Mouse (Mus musculus): Measurements from ENCODE around the gene Trak1. TPM values are rescaled to one million over a fixed set of nuclear protein-coding genes. Genes with fewer than 3 reads are reported as not detected.

Gene Trak1
- total RNA-seq, 1 experiment: 18.9 TPM

DNA sequence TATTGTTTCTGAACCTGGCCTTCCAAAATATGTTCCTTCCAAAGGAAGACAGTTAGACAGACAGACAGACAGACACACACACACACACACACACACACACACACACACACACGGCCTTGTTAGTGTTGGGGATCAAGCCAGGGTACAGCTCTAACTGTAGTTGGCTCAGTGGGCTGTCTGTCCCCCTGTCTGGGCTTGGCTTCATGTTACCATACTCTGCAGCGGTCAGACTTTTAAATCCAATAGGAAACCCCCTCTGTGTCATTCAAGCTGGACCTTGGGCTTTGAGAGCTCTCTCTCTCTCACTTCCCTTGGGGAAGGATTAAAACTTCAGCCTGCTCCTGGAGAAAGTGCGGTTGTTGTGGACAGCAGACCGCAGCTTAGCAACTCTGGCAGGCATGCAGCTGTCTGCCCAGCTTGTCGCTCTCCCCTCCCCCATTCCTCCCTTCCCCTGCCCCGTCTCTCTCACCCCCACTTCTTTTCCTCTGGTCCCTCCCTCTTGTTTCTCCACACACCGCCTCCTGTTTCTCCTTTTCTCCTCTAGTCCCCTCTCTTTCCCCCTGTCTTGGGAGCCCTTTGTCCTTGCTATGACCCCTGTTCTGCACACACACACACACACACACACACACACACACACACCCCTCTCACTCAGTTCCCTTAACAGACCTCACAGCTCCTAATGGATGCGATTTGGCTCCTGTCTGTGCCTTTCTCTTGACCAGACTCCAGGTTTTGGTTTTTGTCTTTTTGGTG lies 34.8 kb downstream of the Trak1 start:
- in situ Hi-C loops (cut with MboI; ENCODE audit: low sequenced_read_pairs in 2 of 2, unreplicated experiment in 2 of 2): no loop called here
- peak overlapping the region; percentile 71; the same call in 1 of the 2 replicates for H3K27ac ChIP-seq (ENCODE audit: insufficient read depth, low read depth, low read length, poor library complexity, severe bottlenecking)
- peaks cover 21% of the 10 kb centered on the region for H3K9me3 ChIP-seq (ENCODE audit: control insufficient read depth, insufficient read depth, low read depth, low read length)
- peaks cover 3 to 14% of the 10 kb centered on the region in 2 experiments; a peak in 3 of 4 replicates for H3K4me1 ChIP-seq (ENCODE audit: control insufficient read depth in 2 of 2, insufficient read depth in 2 of 2, low read length in 2 of 2, poor library complexity in 1 of 2)
- no peak for DNase-seq (ENCODE audit: low read depth, low spot score)
- TF ChIP-seq ZNF384 (IDR thresholded peaks at IDR 0.05; ENCODE audit: low read depth, low read length) (no peak), HCFC1 (IDR thresholded peaks at IDR 0.05; ENCODE audit: borderline replicate concordance, insufficient read depth, low read length) (no peak), CHD2 (IDR thresholded peaks at IDR 0.05; ENCODE audit: low read depth, low read length) (no peak), MAFK (IDR thresholded peaks at IDR 0.05; ENCODE audit: insufficient read depth, low read depth, low read length) (no peak), ZC3H11A (IDR thresholded peaks at IDR 0.05; ENCODE audit: borderline replicate concordance, low read depth, low read length) (no peak)
- H3K9ac ChIP-seq (ENCODE audit: insufficient read depth, low read depth, low read length, poor library complexity, severe bottlenecking): no peak overlapping the region
- peaks cover 26% of the 10 kb centered on the region for H3K36me3 ChIP-seq (ENCODE audit: control insufficient read depth, insufficient read depth, low read length, poor library complexity, severe bottlenecking)
- no peak overlapping the region for H3K4me3 ChIP-seq (ENCODE audit: insufficient read depth in 1 of 2, low read depth in 1 of 2, low read length in 2 of 2, poor library complexity in 1 of 2, severe bottlenecking in 1 of 2)

DNA sequence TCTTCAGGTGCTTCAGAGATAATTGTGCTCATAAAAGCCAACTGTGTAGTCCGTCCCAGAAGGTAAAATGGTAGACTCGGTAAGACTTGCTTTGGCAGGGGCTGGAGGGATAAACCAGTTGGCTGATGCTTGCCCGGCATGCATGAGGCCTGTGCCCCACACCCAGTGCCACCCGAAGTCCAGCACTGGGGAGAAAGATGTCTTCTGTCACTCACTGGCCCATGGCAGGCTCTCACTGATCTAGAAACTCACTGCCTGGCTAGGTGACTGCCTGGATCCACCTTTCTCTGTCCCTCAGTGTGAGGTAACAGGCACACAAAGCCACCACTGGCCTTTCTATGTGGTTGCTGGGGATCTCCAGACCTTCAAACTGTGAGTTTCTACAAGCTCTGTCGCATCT lies 36.3 kb downstream of the Trak1 start:
- in situ Hi-C loops (cut with MboI; ENCODE audit: low sequenced_read_pairs in 2 of 2, unreplicated experiment in 2 of 2): no loop called here
- DNase-seq (ENCODE audit: low read depth, low spot score): no peak

GRCm38 (mm10) chr9:121334311-121334851 lies 37.1 kb downstream of the Trak1 start:
- Histone ChIP-seq H3K4me1 (ENCODE audit: control insufficient read depth in 2 of 2, insufficient read depth in 2 of 2, low read length in 2 of 2, poor library complexity in 1 of 2) (peaks cover 6 to 23% of the 10 kb centered on the region in 2 experiments; a peak in 3 of 4 replicates), H3K9me3 (ENCODE audit: control insufficient read depth, insufficient read depth, low read depth, low read length) (peaks cover 13% of the 10 kb centered on the region), H3K27ac (ENCODE audit: insufficient read depth, low read depth, low read length, poor library complexity, severe bottlenecking) (peak overlapping the region; percentile 96), H3K4me3 (ENCODE audit: insufficient read depth in 1 of 2, low read depth in 1 of 2, low read length in 2 of 2, poor library complexity in 1 of 2, severe bottlenecking in 1 of 2) (peak overlapping the region in 1 of 2 experiments; percentile 21; a peak in 1 of 4 replicates), H3K9ac (ENCODE audit: insufficient read depth, low read depth, low read length, poor library complexity, severe bottlenecking) (peak overlapping the region; percentile 32; the same call in 1 of the 2 replicates), H3K36me3 (ENCODE audit: control insufficient read depth, insufficient read depth, low read length, poor library complexity, severe bottlenecking) (peaks cover 15% of the 10 kb centered on the region; the same call in 1 of the 2 replicates)
- in situ Hi-C loops (cut with MboI; ENCODE audit: low sequenced_read_pairs in 2 of 2, unreplicated experiment in 2 of 2): no loop called here
- TF ChIP-seq MAFK (IDR thresholded peaks at IDR 0.05; ENCODE audit: insufficient read depth, low read depth, low read length) (no peak), CHD2 (IDR thresholded peaks at IDR 0.05; ENCODE audit: low read depth, low read length) (no peak), ZC3H11A (IDR thresholded peaks at IDR 0.05; ENCODE audit: borderline replicate concordance, low read depth, low read length) (no peak), ZNF384 (IDR thresholded peaks at IDR 0.05; ENCODE audit: low read depth, low read length) (no peak), HCFC1 (IDR thresholded peaks at IDR 0.05; ENCODE audit: borderline replicate concordance, insufficient read depth, low read length) (no peak)
- no peak for DNase-seq (ENCODE audit: low read depth, low spot score)

More for the DNA sequence above, 36.3 kb downstream of the Trak1 start:
- H3K36me3 ChIP-seq (ENCODE audit: control insufficient read depth, insufficient read depth, low read length, poor library complexity, severe bottlenecking): peaks cover 23% of the 10 kb centered on the region
- peaks cover 4 to 21% of the 10 kb centered on the region in 2 experiments; a peak in 3 of 4 replicates for H3K4me1 ChIP-seq (ENCODE audit: control insufficient read depth in 2 of 2, insufficient read depth in 2 of 2, low read length in 2 of 2, poor library complexity in 1 of 2)
- no peak for TF ChIP-seq CHD2 (IDR thresholded peaks at IDR 0.05; ENCODE audit: low read depth, low read length)
- TF ChIP-seq ZNF384 (IDR thresholded peaks at IDR 0.05; ENCODE audit: low read depth, low read length): no peak
- no peak for TF ChIP-seq ZC3H11A (IDR thresholded peaks at IDR 0.05; ENCODE audit: borderline replicate concordance, low read depth, low read length)
- TF ChIP-seq MAFK (IDR thresholded peaks at IDR 0.05; ENCODE audit: insufficient read depth, low read depth, low read length): no peak
- TF ChIP-seq HCFC1 (IDR thresholded peaks at IDR 0.05; ENCODE audit: borderline replicate concordance, insufficient read depth, low read length): no peak
- H3K4me3 ChIP-seq (ENCODE audit: insufficient read depth in 1 of 2, low read depth in 1 of 2, low read length in 2 of 2, poor library complexity in 1 of 2, severe bottlenecking in 1 of 2): no peak overlapping the region; a peak in 1 of 4 replicates
- H3K9ac ChIP-seq (ENCODE audit: insufficient read depth, low read depth, low read length, poor library complexity, severe bottlenecking): peak overlapping the region; percentile 19; the same call in 1 of the 2 replicates
- peak overlapping the region; percentile 96; the same call in 1 of the 2 replicates for H3K27ac ChIP-seq (ENCODE audit: insufficient read depth, low read depth, low read length, poor library complexity, severe bottlenecking)
- peaks cover 18% of the 10 kb centered on the region for H3K9me3 ChIP-seq (ENCODE audit: control insufficient read depth, insufficient read depth, low read depth, low read length)

GRCm38 (mm10) chr9:121335568-121335967 lies 38.3 kb downstream of the Trak1 start:
- in situ Hi-C loops (cut with MboI; ENCODE audit: low sequenced_read_pairs in 2 of 2, unreplicated experiment in 2 of 2): no loop called here
- H3K36me3 ChIP-seq (ENCODE audit: control insufficient read depth, insufficient read depth, low read length, poor library complexity, severe bottlenecking): peaks cover 5% of the 10 kb centered on the region; the same call in 1 of the 2 replicates
- peak overlapping the region in 1 of 2 experiments; percentile 30; a peak in 2 of 4 replicates for H3K4me3 ChIP-seq (ENCODE audit: insufficient read depth in 1 of 2, low read depth in 1 of 2, low read length in 2 of 2, poor library complexity in 1 of 2, severe bottlenecking in 1 of 2)
- H3K27ac ChIP-seq (ENCODE audit: insufficient read depth, low read depth, low read length, poor library complexity, severe bottlenecking): peak overlapping the region; percentile 96
- peak overlapping the region; percentile 34; the same call in 1 of the 2 replicates for H3K9ac ChIP-seq (ENCODE audit: insufficient read depth, low read depth, low read length, poor library complexity, severe bottlenecking)
- DNase-seq (ENCODE audit: low read depth, low spot score): peak; percentile 88
- TF ChIP-seq MAFK (IDR thresholded peaks at IDR 0.05; ENCODE audit: insufficient read depth, low read depth, low read length) (no peak), HCFC1 (IDR thresholded peaks at IDR 0.05; ENCODE audit: borderline replicate concordance, insufficient read depth, low read length) (no peak), ZC3H11A (IDR thresholded peaks at IDR 0.05; ENCODE audit: borderline replicate concordance, low read depth, low read length) (no peak)
- H3K4me1 ChIP-seq (ENCODE audit: control insufficient read depth in 2 of 2, insufficient read depth in 2 of 2, low read length in 2 of 2, poor library complexity in 1 of 2): peaks cover 6 to 23% of the 10 kb centered on the region in 2 experiments; a peak in 3 of 4 replicates
- peaks cover 7% of the 10 kb centered on the region for H3K9me3 ChIP-seq (ENCODE audit: control insufficient read depth, insufficient read depth, low read depth, low read length)

All from ES-E14 (cell line).